Mouse (Mus musculus) neutrophil, adult 59 days (primary cell): ENCODE data around the gene Zfp3. TPM values are rescaled to one million over a fixed set of nuclear protein-coding genes. Genes with fewer than 3 reads are reported as not detected.

Experiments
- total RNA-seq, 2 experiments: library from RNA; stranded (reverse); gene quantifications; 1 replicate in 1 of 2; 2 replicates in 1 of 2; pipeline ENCODE4 v1.2.4; 2023

Gene Zfp3
- total RNA-seq: under 1 TPM; 0.77 to 0.89 TPM

GRCm38 (mm10) chr11:70763936-70764808 lies at the start of gene Zfp3:
Gene Zfp3, plus strand, starts transcription at chr11:70764209.

GRCm38 (mm10) chr11:70812365-70812764 lies 48.4 kb downstream of the Zfp3 start, which contains the start of gene Scimp:
Gene Scimp, minus strand, starts transcription at chr11:70812586.

Other genes starting within 250 kb of the Zfp3 start
- not detected for gene Vmo1, start 249.6 kb upstream of the Zfp3 start, total RNA-seq
- not detected for gene Gltpd2, start 245.0 kb upstream of the Zfp3 start, total RNA-seq
- 10 to 100 TPM; 91.6 to 92.5 TPM for gene Psmb6, start 238.8 kb upstream of the Zfp3 start, total RNA-seq
- not detected for gene Gm40193, start 231.3 kb upstream of the Zfp3 start, total RNA-seq
- gene Pld2, start 224.1 kb upstream of the Zfp3 start, total RNA-seq: 1 to 10 TPM; 2.3 to 4.0 TPM
- 10 to 100 TPM; 31.6 to 35.9 TPM for gene Mink1, start 201.3 kb upstream of the Zfp3 start, total RNA-seq
- gene 4930544D05Rik, start 148.4 kb upstream of the Zfp3 start, total RNA-seq: not detected
- gene Chrne, start 145.0 kb upstream of the Zfp3 start, total RNA-seq: not detected
- gene Gp1ba, start 125.1 kb upstream of the Zfp3 start, total RNA-seq: 1 to 10 TPM; 1.1 to 1.3 TPM
- gene Rnf167, start 117.0 kb upstream of the Zfp3 start, total RNA-seq: 100 to 1,000 TPM; 141 to 154 TPM
- gene Slc25a11, start 116.7 kb upstream of the Zfp3 start, total RNA-seq: 10 to 100 TPM; 80.5 to 86.2 TPM
- 1,000 to 10,000 TPM; 2,042 to 2,066 TPM for gene Pfn1, start 109.6 kb upstream of the Zfp3 start, total RNA-seq
- 10 to 100 TPM in 1 of 2 experiments, 1 to 10 TPM in 1; 7.2 to 10.3 TPM for gene Eno3, start 107.0 kb upstream of the Zfp3 start, total RNA-seq
- 10 to 100 TPM; 34.2 to 42.2 TPM for gene Spag7, start 94.8 kb upstream of the Zfp3 start, total RNA-seq
- gene Camta2, start 76.1 kb upstream of the Zfp3 start, total RNA-seq: 10 to 100 TPM; 57.3 to 61.5 TPM
- gene Inca1, start 64.1 kb upstream of the Zfp3 start, total RNA-seq: not detected
- 10 to 100 TPM; 26.3 to 33.0 TPM for gene Kif1c, start 63.7 kb upstream of the Zfp3 start, total RNA-seq
- gene Scimp, start 48.4 kb downstream of the Zfp3 start, total RNA-seq: under 1 TPM; 0.44 to 0.53 TPM
- 10 to 100 TPM; 13.0 to 13.2 TPM for gene Rabep1, start 80.6 kb downstream of the Zfp3 start, total RNA-seq
- 10 to 100 TPM; 43.9 to 47.7 TPM for gene Nup88, start 205.8 kb downstream of the Zfp3 start, total RNA-seq
- 10 to 100 TPM; 26.4 to 27.4 TPM for gene Rpain, start 206.0 kb downstream of the Zfp3 start, total RNA-seq
- gene C1qbp, start 218.8 kb downstream of the Zfp3 start, total RNA-seq: 10 to 100 TPM; 45.7 to 48.5 TPM
- gene Dhx33, start 240.2 kb downstream of the Zfp3 start, total RNA-seq: 1 to 10 TPM; 5.6 to 7.2 TPM